Mouse (Mus musculus): ENCODE results near the gene Pax1.

Gene Pax1

DNA sequence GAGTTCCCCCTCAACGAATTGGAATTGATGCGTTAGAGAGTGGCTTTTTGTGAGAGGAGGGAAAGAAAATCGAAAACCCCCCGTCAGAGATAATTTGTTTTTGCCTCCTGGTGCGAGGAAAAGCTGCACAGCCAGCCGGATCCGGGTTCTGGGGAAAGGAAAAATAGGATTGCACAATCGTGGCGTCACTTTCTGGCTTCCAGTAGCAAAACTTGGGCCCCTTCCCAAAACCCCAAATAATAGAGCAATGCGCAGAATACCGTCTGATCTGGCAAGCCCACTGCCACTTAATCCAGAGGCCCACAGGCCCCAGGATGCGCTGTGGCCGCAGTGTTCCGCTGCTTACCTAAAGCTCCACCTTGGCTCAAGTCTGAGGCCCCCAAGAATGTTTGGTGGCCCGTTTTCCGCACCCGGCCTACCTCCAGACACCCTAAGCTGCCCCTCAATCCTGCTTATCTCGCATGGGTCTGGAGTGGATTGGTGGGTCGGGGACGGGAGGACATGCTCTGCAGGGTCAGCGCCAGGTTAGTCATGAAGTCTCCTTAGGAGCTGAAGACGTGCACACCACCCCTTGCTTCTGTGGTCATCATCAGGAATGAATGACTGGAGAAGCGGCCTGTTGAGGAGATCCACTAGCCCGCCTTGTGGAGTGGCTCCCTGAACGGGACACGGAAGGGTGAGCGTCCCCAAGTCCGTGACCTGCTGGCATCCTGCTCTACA lies 11.4 kb downstream of the Pax1 start:
- no peak for DNase-seq (ENCODE audit: low read depth)

DNA sequence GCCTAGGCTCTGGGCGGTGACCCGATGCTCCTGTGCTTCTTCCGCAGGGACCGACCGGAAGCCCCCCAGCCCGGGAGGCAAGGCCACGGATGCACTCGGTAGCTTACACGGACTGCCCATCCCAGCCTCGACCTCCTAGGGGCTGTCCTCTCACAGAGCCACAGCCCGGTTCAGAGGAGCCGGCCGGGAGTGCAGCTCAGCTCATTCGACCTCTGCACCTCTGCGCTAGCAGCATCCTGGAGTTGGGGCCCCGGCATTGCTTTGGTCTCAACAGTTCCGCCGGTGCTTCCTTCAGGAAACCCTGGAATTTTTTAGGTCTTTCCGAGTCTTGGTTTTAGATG lies 11.9 kb downstream of the Pax1 start:
- no peak for DNase-seq (ENCODE audit: low read depth)

DNA sequence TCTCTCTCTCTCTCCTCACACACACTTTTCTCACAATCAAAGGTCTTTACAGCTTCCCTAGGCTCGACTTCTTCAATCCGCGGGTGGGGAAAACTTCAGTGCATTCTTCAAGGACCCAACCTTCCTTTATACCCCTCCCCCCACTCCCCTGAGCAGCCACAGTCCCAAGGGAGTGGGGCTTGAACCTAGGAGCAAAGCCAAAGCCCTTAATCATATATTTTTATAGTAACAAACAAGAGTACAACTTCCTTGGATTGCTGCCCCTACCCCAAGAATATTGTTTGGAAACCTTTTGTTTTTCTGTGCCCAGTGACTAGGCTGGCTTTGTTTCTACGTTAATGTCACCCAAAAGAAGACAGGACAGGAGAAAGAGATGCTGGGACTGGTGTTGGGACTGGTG lies 12.5 kb downstream of the Pax1 start:
- DNase-seq (ENCODE audit: low read depth): no peak

DNA sequence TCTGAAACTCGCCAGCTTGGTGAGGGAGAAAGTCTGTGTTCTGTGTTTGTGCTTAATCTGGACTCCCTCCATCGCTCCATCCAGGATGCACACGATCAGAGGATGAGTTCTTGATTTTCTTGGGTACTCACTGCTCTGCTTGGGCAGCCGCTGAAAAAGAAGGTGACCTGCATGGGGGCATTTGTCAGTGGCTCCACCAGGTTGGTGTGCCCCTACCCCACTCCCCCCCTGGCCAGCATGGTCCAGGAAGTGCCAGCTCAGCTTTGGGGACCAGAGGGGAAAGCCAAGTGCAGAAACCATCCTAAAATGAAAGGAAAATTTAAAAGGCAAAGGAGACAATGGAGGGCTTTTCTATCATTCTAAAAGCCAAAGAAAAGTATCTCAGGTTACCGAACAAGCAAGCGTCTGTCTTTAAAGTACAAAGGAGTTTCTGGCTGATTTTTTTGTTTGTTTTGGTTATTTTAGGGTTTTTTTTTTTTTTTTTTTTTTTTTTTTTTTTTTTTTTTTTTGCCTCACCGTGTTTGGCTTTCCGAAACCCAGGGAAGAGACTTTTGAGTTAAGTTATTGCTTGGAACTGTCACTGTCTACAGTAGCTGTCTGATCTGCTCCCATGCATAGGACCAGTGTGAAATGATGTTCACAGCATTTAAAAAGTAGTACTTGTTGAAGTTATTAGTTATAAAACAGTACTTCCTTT lies 13.4 kb downstream of the Pax1 start:
- DNase-seq (ENCODE audit: low read depth): no peak

DNA sequence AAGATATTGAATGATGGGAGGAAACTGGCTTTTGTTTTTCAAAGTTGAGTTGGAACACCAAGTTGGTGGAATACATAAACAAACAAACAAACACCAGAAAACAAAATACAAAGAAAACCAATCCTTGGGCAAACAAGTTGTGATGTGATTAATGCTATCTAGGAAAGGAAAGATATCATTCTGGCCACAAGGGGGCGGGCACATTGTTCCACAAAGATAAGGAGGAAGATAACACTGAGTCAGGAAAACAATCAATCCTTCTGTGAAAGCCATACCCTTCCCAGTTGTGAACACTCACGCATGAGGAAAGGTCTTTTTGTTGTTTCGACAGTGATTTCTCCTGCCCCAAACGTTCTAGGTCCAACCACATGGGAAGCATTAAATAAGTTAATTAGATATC lies 17.2 kb downstream of the Pax1 start:
- no peak for DNase-seq (ENCODE audit: low read depth)

DNA sequence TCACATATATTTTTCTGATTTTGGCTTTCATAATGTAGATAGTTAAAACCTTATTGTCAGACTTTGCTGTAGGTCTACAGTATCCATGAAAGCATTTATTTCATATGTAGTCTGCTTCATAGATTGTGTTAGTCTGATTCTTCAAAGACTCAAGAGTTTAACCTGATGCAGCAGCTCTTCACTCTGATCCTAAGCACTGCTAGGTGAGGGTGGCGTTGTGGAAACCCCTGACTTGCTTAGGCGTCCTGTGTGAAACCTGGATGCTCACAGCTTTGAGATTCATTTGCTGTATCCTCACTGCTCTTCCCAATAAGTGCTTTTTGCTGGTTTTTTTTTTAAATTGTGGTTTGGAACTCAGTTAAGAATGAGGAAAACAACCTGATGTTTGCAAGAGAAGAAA lies 21.6 kb downstream of the Pax1 start:
- DNase-seq (ENCODE audit: low read depth): no peak

DNA sequence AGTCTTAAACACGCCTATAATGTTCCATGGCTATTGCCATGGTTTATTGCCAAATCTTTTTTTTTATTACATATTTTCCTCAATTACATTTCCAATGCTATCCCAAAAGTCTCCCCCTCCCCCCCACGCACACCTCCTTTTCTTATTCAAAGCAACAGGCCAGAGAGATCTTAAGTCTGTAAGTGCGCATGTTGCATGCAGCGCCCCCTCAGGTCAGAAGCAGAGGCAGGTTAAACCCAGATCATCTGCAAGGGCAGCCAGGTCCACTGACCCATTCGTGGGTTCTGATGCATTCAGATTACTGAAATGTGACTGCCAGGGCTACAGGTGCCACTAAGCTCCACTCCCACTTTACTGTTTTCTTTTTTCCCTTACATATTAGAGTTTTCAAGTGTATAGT lies 25.2 kb downstream of the Pax1 start:
- DNase-seq (ENCODE audit: low read depth): no peak

DNA sequence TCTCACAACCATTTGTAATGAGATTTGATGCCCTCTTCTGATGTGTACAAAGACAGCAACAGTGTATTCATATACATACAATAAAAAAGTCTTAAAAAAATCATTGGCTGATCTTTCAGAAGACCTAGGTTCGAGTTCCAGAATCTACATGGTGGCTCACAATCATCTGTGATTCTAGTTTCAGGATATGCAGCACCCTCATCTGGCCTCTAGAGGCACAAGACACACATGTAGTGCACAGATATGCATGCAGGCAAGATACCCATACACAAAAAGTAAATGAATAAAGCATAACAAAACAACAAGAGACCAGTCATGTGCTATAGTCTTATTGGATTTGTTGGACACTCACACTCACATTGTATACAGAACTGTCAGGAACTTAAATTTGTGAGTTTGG lies 47.6 kb downstream of the Pax1 start:
- no peak for DNase-seq (ENCODE audit: low read depth)

DNA sequence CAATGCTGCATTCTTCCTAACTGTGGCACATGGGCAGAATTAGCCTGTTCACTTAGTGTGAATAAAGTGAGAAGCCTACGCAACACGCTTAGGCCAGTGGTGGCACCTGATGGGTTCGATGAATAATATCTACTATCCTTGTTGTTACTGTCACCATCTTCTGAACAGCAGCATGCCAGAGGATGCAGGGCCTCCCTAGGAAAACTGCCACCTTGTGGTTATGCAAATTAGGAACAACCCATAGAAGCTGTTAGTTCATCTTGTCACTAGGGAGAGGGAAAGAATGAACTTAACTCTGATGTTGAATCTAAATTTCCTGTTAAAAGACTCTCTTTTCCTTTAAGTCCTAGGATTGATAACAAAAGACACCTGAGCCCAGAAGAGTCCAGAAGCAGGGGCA lies 53.3 kb downstream of the Pax1 start:
- DNase-seq (ENCODE audit: low read depth): no peak

DNA sequence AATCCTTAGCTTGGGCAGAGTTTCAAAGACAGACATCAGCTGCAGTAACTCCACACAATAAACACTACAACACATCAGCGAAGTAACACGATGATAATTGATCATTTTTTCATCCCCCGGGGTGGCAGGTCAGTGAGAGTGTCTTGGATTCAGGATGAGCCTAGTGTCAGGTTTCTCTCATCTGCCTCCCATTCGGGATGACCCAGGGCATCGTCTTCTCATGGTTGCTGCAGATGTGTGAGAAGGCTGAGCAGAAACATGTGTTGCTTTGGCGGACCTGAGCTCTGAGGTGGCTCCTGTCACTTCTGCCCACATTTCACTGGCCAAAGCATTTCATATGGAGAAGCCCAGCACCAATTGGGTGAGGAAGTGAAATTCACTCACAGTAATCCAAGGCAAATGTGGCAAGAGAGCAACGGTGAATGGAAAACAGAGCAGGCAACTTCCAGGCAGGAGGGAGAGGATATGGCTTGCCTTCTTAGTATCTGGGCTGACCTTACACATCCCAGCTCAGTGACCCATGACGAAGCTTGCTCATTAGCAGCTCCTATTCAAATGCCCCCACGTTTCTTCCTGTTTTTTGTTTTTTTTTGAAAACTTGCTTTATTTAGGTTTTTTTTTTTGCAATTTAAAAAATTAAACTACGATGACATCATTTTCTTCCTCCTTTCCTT lies 63.0 kb downstream of the Pax1 start:
- DNase-seq (ENCODE audit: low read depth): no peak

DNA sequence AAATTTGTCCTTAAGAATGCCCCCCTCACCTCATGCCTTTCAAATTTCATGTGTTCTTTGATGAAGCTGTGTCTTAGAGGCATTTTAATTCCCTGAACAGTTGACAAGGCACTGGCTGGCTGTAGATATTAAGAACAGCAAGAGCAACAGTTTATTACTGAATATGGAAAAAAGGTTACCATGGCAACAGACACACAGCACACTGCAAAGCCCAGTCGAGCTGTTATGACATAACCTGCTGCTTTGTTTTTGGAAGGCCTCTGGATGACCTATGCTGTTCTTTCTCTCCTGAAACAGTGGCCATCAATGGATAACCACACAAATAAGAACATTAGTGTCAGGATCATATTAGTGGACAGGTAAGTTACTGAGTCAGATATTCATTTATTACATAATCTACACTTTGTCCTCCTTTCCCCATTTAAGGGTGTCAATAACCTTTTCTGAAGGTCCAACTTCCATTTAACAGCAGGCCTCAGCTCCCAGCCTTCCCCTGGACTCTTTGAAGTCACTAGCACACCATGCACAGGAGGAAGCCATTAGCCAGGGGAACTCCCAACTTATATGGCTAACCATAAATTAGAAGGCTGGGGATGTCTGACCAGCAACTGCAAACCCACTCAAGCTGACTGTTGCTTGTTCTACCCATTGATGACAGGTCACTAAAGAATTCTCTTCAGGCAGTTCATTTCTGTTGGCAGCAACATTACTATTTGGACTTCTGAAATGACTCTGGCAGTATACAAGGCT lies 68.1 kb downstream of the Pax1 start:
- no peak for DNase-seq (ENCODE audit: low read depth)

DNA sequence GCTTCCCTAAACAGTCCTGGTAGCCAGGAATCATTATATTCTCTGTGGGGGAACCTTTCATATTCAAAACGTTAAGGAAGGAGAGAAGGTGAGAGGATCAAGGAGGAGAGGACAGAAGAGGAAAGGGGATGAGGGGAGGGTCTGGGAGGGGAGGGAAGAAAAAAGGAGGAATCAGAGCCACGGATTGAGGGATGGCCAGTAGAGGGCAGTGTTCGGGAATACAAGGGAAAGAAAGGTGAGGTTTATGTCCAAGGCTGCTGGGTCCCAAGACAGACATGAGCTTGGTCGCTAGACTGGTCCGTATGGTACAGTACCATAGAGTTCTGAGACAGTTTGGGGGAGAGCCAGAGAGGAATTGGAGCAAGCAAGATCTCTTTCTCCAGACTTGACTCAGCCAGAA lies 71.4 kb downstream of the Pax1 start:
- DNase-seq (ENCODE audit: low read depth): no peak

All from fibroblast of lung, adult 2 months (primary cell).